Mouse (Mus musculus) gonadal fat pad, adult 2 months (tissue): ENCODE data around the gene Qtrt1. TPM values are rescaled to one million over a fixed set of nuclear protein-coding genes. Genes with fewer than 3 reads are reported as not detected.

ENCODE experiments used
- DNase-seq: peaks from one replicate; pipeline ENCODE4 v3.0.0-alpha.2; 2012; ENCODE audit warnings: low read depth
- polyA plus RNA-seq: library from polyadenylated mRNA; depleted of rRNA; stranded (reverse); fragments of >200 nt; gene quantifications from 2 replicates; pipeline ENCODE4 v1.2.3, GENCODE M21; 2012

The Qtrt1 gene
- polyA plus RNA-seq, 1 experiment, result 19.6 TPM

GRCm38 (mm10) chr9:21419646-21420045 is 8.0 kb downstream of the Qtrt1 start:
- no peak for DNase-seq

- peak; percentile 98 for DNase-seq
Measured at GRCm38 (mm10) chr9:21424631-21425555, 13.3 kb downstream of the Qtrt1 start, which contains the start of gene Dnm2. Gene Dnm2, plus strand, starts transcription at chr9:21424908.

GRCm38 (mm10) chr9:21425556-21425945 is 13.9 kb downstream of the Qtrt1 start:
- no peak for DNase-seq

- no peak for DNase-seq
Measured at GRCm38 (mm10) chr9:21426013-21426412, 14.4 kb downstream of the Qtrt1 start.

GRCm38 (mm10) chr9:21426525-21426924 is 14.9 kb downstream of the Qtrt1 start:
- DNase-seq, result no peak

GRCm38 (mm10) chr9:21427773-21428172 is 16.1 kb downstream of the Qtrt1 start:
- DNase-seq, result no peak

GRCm38 (mm10) chr9:21428178-21428577 is 16.5 kb downstream of the Qtrt1 start:
- DNase-seq, result no peak

GRCm38 (mm10) chr9:21430724-21431123 is 19.1 kb downstream of the Qtrt1 start:
- no peak for DNase-seq

GRCm38 (mm10) chr9:21432066-21432465 is 20.4 kb downstream of the Qtrt1 start:
- DNase-seq, result no peak

- no peak for DNase-seq
Measured at GRCm38 (mm10) chr9:21433766-21434165, 22.1 kb downstream of the Qtrt1 start.

- no peak for DNase-seq
Measured at GRCm38 (mm10) chr9:21434410-21434809, 22.8 kb downstream of the Qtrt1 start.

- no peak for DNase-seq
Measured at GRCm38 (mm10) chr9:21435777-21436635, 24.4 kb downstream of the Qtrt1 start.

GRCm38 (mm10) chr9:21437577-21437976 is 25.9 kb downstream of the Qtrt1 start:
- no peak for DNase-seq

- DNase-seq, result no peak
Measured at GRCm38 (mm10) chr9:21438219-21438618, 26.6 kb downstream of the Qtrt1 start.

GRCm38 (mm10) chr9:21439456-21439855 is 27.8 kb downstream of the Qtrt1 start:
- no peak for DNase-seq

GRCm38 (mm10) chr9:21439914-21440313 is 28.3 kb downstream of the Qtrt1 start:
- no peak for DNase-seq

- no peak for DNase-seq
Measured at GRCm38 (mm10) chr9:21440387-21440786, 28.8 kb downstream of the Qtrt1 start.

- no peak for DNase-seq
Measured at GRCm38 (mm10) chr9:21443853-21444252, 32.2 kb downstream of the Qtrt1 start.

GRCm38 (mm10) chr9:21444574-21444973 is 32.9 kb downstream of the Qtrt1 start:
- DNase-seq, result no peak

GRCm38 (mm10) chr9:21445081-21445744 is 33.6 kb downstream of the Qtrt1 start:
- DNase-seq, result no peak

GRCm38 (mm10) chr9:21447778-21448177 is 36.1 kb downstream of the Qtrt1 start:
- peak; percentile 46 for DNase-seq

- no peak for DNase-seq
Measured at GRCm38 (mm10) chr9:21449710-21450109, 38.1 kb downstream of the Qtrt1 start.
